Mouse (Mus musculus): ENCODE data around the gene Ksr2. TPM values are rescaled to one million over a fixed set of nuclear protein-coding genes. Genes with fewer than 3 reads are reported as not detected.
"Not testable (repeated sequence)": the region's sequence is repeated elsewhere in the genome, so short reads cannot be mapped to it uniquely, and the experiment has no call there.

The Ksr2 gene
- polyA plus RNA-seq, 1 experiment from 2014 or later: 0.17 TPM

DNA sequence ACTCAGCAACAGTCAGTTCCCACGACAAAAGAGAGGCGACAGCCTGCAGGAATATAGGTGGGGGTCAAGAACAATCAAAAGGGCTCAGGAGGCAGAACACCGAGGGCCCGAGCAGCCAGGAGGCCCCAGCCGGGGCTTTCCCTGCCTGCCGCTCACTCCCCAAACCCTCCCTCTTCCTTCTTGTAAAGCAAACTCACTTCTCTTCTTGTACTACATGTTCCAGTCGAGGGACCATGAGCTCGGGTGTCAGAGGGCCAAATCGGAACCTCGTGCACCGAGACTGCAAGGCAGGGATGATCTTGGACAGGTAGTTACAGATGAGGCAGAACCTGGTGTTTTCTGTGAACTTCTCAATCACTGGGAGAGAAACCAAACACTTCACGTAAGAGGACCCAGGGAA lies 30.6 kb upstream of the Ksr2 start:
- H3K4me3 ChIP-seq: no peak overlapping the region
- ATAC-seq (ENCODE audit: insufficient number of reproducible peaks, low FRiP score, low TSS enrichment, low read depth): no peak
- H3K4me1 ChIP-seq: peaks cover 12% of the 10 kb centered on the region
- peaks cover 69% of the 10 kb centered on the region for H3K36me3 ChIP-seq
- no peak overlapping the region for H3K4me2 ChIP-seq
- no peaks in the 10 kb centered on the region for H3K27me3 ChIP-seq
- H3K9me3 ChIP-seq: no peaks in the 10 kb centered on the region
- H3K9ac ChIP-seq: no peak overlapping the region
- WGBS: 88% methylated on average over 12 of the region's 12 CpGs
- H3K27ac ChIP-seq: no peak overlapping the region

- peak overlapping the region; percentile 72 for H3K4me2 ChIP-seq
- H3K9me3 ChIP-seq: no peaks in the 10 kb centered on the region
- H3K27me3 ChIP-seq: no peaks in the 10 kb centered on the region
- peak overlapping the region; percentile 64; the same call in 1 of the 2 replicates for H3K27ac ChIP-seq
- no peak for ATAC-seq (ENCODE audit: insufficient number of reproducible peaks, low FRiP score, low TSS enrichment, low read depth)
- H3K9ac ChIP-seq: peak overlapping the region; percentile 79
- 10% methylated on average over 16 of the region's 16 CpGs for WGBS
- H3K36me3 ChIP-seq: peaks cover 23% of the 10 kb centered on the region
- H3K4me3 ChIP-seq: peak overlapping the region; percentile 79
- peaks cover 17% of the 10 kb centered on the region for H3K4me1 ChIP-seq
These were observed 25.5 kb upstream of the Ksr2 start for GRCm38 (mm10) chr5:117388296-117388751.

DNA sequence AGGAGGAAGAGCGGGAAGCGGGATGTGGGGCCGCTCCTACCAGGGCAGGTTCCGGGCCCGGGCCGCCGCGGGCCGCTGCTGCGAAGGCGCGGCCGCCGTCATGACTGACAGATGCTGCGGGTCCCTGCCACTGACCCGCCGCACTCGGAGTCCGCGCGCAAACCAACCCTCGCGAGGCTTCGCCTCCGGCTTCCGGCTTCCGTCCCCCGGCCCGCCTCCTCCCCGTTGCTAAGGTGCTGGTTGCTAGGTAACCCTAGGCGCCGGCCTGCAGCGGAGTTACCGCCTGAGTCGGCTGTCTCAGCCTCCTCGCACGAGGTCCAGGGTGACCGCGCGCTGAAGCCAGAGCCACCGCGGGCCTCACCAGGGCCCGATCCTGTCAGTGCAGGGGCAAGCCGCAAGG lies 24.9 kb upstream of the Ksr2 start, which contains the start of gene Rfc5:
TSS of gene Rfc5 (minus strand) at position 171 of the 400 bp plus-strand sequence.
- Histone ChIP-seq H3K4me1 (peaks cover 17% of the 10 kb centered on the region), H3K9ac (peak within 1 kb of the TSS; percentile 79), H3K36me3 (peaks cover 18% of the 10 kb centered on the region), H3K27me3 (no peaks in the 10 kb centered on the region), H3K27ac (peak within 1 kb of the TSS; percentile 64), H3K4me3 (peak within 1 kb of the TSS; percentile 79), H3K4me2 (peak within 1 kb of the TSS; percentile 72), H3K9me3 (no peaks in the 10 kb centered on the region)
- WGBS: 2% methylated on average over 32 of the region's 44 CpGs
- ATAC-seq (ENCODE audit: insufficient number of reproducible peaks, low FRiP score, low TSS enrichment, low read depth): peak; percentile 88

- peaks cover 17% of the 10 kb centered on the region for H3K4me1 ChIP-seq
- ATAC-seq (ENCODE audit: insufficient number of reproducible peaks, low FRiP score, low TSS enrichment, low read depth): no peak
- 88% methylated on average over 1 of the region's 1 CpGs for WGBS
- no peak overlapping the region for H3K4me3 ChIP-seq
- no peak overlapping the region for H3K9ac ChIP-seq
- no peaks in the 10 kb centered on the region for H3K9me3 ChIP-seq
- H3K27ac ChIP-seq: no peak overlapping the region
- no peaks in the 10 kb centered on the region for H3K36me3 ChIP-seq
- no peak overlapping the region for H3K4me2 ChIP-seq
- no peaks in the 10 kb centered on the region for H3K27me3 ChIP-seq
These were observed 22.9 kb upstream of the Ksr2 start for GRCm38 (mm10) chr5:117390895-117391294.

DNA sequence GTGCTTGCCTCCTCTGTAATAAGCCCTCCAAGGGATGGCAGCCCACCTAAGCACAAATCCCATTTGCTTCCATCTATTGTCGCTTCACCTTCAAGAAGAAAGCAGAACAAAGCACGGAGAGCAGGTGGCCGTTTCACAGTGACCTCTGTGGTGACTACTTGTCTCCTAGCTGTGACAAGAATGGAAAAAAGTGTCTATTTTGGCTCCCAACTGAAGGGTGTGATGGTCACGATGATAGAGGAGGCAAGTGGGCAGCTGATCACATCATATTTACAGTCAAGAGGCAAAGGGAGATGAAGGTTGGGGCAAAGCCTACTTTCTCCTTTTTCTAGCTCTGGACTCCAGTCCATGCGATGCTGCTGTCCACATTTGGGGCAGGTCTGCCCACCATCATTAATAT lies 18.0 kb upstream of the Ksr2 start:
- no peaks in the 10 kb centered on the region for H3K4me1 ChIP-seq
- no peak overlapping the region for H3K4me2 ChIP-seq
- ATAC-seq (ENCODE audit: insufficient number of reproducible peaks, low FRiP score, low TSS enrichment, low read depth): no peak
- no peak overlapping the region for H3K4me3 ChIP-seq
- H3K9ac ChIP-seq: no peak overlapping the region
- H3K27ac ChIP-seq: no peak overlapping the region
- 86% methylated on average over 5 of the region's 5 CpGs for WGBS
- H3K36me3 ChIP-seq: no peaks in the 10 kb centered on the region
- H3K9me3 ChIP-seq: no peaks in the 10 kb centered on the region
- H3K27me3 ChIP-seq: no peaks in the 10 kb centered on the region

GRCm38 (mm10) chr5:117396596-117397014 lies 17.2 kb upstream of the Ksr2 start:
- no peaks in the 10 kb centered on the region for H3K27me3 ChIP-seq
- no peaks in the 10 kb centered on the region for H3K4me1 ChIP-seq
- no peak overlapping the region for H3K27ac ChIP-seq
- no peak overlapping the region for H3K4me3 ChIP-seq
- no peak for ATAC-seq (ENCODE audit: insufficient number of reproducible peaks, low FRiP score, low TSS enrichment, low read depth)
- H3K36me3 ChIP-seq: no peaks in the 10 kb centered on the region
- H3K9ac ChIP-seq: no peak overlapping the region
- H3K9me3 ChIP-seq: no peaks in the 10 kb centered on the region
- WGBS: 70% methylated on average over 6 of the region's 6 CpGs
- no peak overlapping the region for H3K4me2 ChIP-seq

DNA sequence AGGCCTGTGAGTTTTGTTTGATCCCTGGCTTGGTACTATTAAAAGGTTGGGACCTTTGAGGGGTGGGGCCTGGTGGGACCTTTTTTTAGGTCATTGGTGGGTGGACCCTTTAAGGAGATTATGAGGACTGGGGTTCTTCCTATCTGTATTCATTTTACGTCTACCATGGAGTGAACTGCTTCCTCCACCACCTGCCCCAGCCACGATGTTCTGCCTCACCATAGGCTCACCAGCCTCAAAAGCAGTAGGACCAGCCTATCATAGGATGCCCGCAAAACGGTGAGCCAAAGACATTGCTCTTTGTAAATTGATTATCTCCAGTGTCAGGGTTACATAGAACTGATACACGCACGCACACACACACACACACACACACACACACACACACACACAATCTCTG lies 16.4 kb upstream of the Ksr2 start:
- ATAC-seq (ENCODE audit: insufficient number of reproducible peaks, low FRiP score, low TSS enrichment, low read depth): no peak
- no peaks in the 10 kb centered on the region for H3K9me3 ChIP-seq
- 87% methylated on average over 6 of the region's 6 CpGs for WGBS
- no peak overlapping the region for H3K4me3 ChIP-seq
- no peaks in the 10 kb centered on the region for H3K27me3 ChIP-seq
- no peaks in the 10 kb centered on the region for H3K4me1 ChIP-seq
- no peaks in the 10 kb centered on the region for H3K36me3 ChIP-seq
- H3K4me2 ChIP-seq: no peak overlapping the region
- no peak overlapping the region for H3K9ac ChIP-seq
- H3K27ac ChIP-seq: no peak overlapping the region

- ATAC-seq (ENCODE audit: insufficient number of reproducible peaks, low FRiP score, low TSS enrichment, low read depth): no peak
- no peak overlapping the region for H3K9ac ChIP-seq
- no peak overlapping the region for H3K4me3 ChIP-seq
- H3K36me3 ChIP-seq: no peaks in the 10 kb centered on the region
- H3K27ac ChIP-seq: no peak overlapping the region
- H3K9me3 ChIP-seq: no peaks in the 10 kb centered on the region
- H3K4me2 ChIP-seq: no peak overlapping the region
- H3K4me1 ChIP-seq: no peaks in the 10 kb centered on the region
- no peaks in the 10 kb centered on the region for H3K27me3 ChIP-seq
- 24% methylated on average over 4 of the region's 5 CpGs for WGBS
These were observed 15.7 kb upstream of the Ksr2 start for GRCm38 (mm10) chr5:117398007-117398550.

- H3K4me2 ChIP-seq: no peak overlapping the region
- no peaks in the 10 kb centered on the region for H3K4me1 ChIP-seq
- no peaks in the 10 kb centered on the region for H3K9me3 ChIP-seq
- no peaks in the 10 kb centered on the region for H3K36me3 ChIP-seq
- H3K4me3 ChIP-seq: no peak overlapping the region
- no peak overlapping the region for H3K27ac ChIP-seq
- no peak for ATAC-seq (ENCODE audit: insufficient number of reproducible peaks, low FRiP score, low TSS enrichment, low read depth)
- H3K27me3 ChIP-seq: no peaks in the 10 kb centered on the region
- H3K9ac ChIP-seq: no peak overlapping the region
- 77% methylated on average over 9 of the region's 9 CpGs for WGBS
These were observed 14.5 kb upstream of the Ksr2 start for GRCm38 (mm10) chr5:117399281-117399680.

DNA sequence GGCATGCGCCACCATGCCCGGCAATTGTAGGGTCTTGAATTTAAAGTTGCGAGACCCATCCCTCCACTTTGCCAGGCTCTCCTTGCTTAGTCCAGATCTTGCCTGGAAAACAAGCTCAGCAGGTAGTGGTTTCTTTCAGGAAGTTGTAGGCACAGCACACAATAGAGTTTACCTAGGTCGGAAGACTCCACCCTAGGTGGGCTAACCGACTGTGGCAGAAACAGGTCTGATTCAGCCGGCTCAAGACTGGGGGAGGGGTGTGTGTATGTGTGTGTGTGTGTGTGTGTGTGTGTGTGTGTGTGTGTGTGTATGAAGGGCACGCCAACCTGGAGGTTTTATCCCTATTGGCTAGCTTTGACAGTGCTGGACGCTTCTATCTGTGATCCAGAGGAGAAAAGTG lies 10.2 kb upstream of the Ksr2 start:
- Histone ChIP-seq H3K4me2 (no peak overlapping the region), H3K9me3 (no peaks in the 10 kb centered on the region), H3K9ac (no peak overlapping the region), H3K27ac (no peak overlapping the region), H3K4me3 (no peak overlapping the region), H3K36me3 (no peaks in the 10 kb centered on the region), H3K4me1 (no peaks in the 10 kb centered on the region), H3K27me3 (no peaks in the 10 kb centered on the region)
- no peak for ATAC-seq (ENCODE audit: insufficient number of reproducible peaks, low FRiP score, low TSS enrichment, low read depth)
- 84% methylated on average over 8 of the region's 8 CpGs for WGBS

GRCm38 (mm10) chr5:117404671-117405070 lies 9.1 kb upstream of the Ksr2 start:
- not testable (repeated sequence) for H3K4me1 ChIP-seq; H3K9ac ChIP-seq; H3K9me3 ChIP-seq; H3K36me3 ChIP-seq; H3K27ac ChIP-seq; H3K4me2 ChIP-seq; H3K4me3 ChIP-seq; ATAC-seq (ENCODE audit: insufficient number of reproducible peaks, low FRiP score, low TSS enrichment, low read depth); H3K27me3 ChIP-seq
- WGBS: 67% methylated on average over 2 of the region's 2 CpGs

DNA sequence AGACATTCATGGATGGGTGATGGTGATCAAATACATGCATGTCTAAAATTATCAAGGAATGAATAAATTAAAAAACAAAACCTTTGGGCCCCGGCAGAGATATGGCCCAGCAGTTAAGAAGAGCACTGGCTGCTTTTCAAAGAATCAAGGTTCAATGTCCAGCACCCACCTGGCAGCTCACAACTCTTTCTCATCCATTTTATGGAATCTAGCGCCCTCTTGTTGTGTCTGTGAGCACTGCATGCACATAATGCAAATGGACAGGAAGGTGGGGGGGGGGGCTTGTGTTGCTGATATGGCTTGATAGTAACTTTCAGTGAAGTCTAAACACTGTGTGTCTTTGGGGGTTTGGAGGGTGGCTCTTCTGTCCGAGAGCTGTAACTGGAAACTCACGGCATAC lies 5.6 kb upstream of the Ksr2 start:
- no peaks in the 10 kb centered on the region for H3K9me3 ChIP-seq
- H3K9ac ChIP-seq: no peak overlapping the region
- H3K27me3 ChIP-seq: peaks cover 27% of the 10 kb centered on the region
- WGBS: 59% methylated on average over 4 of the region's 4 CpGs
- peaks cover under 1% of the 10 kb centered on the region for H3K4me1 ChIP-seq
- no peak overlapping the region for H3K4me3 ChIP-seq
- H3K4me2 ChIP-seq: no peak overlapping the region
- ATAC-seq (ENCODE audit: insufficient number of reproducible peaks, low FRiP score, low TSS enrichment, low read depth): no peak
- no peak overlapping the region for H3K27ac ChIP-seq
- no peaks in the 10 kb centered on the region for H3K36me3 ChIP-seq

GRCm38 (mm10) chr5:117409369-117409768 lies 4.4 kb upstream of the Ksr2 start:
- no peaks in the 10 kb centered on the region for H3K9me3 ChIP-seq
- H3K9ac ChIP-seq: no peak overlapping the region
- peaks cover 12% of the 10 kb centered on the region for H3K4me1 ChIP-seq
- H3K4me2 ChIP-seq: no peak overlapping the region
- no peak for ATAC-seq (ENCODE audit: insufficient number of reproducible peaks, low FRiP score, low TSS enrichment, low read depth)
- peaks cover 39% of the 10 kb centered on the region for H3K27me3 ChIP-seq
- H3K36me3 ChIP-seq: no peaks in the 10 kb centered on the region
- no peak overlapping the region for H3K27ac ChIP-seq
- 65% methylated on average over 6 of the region's 6 CpGs for WGBS
- H3K4me3 ChIP-seq: no peak overlapping the region
